Mouse (Mus musculus): ENCODE measurements around the gene Foxp1. TPM values are rescaled to one million over a fixed set of nuclear protein-coding genes. Genes with fewer than 3 reads are reported as not detected.

Foxp1 gene
- polyA plus RNA-seq, 1 experiment = 76.1 TPM

GRCm38 (mm10) chr6:99342416-99342815, 180.1 kb downstream of the Foxp1 start:
- Histone ChIP-seq H3K27me3 (replicated peaks) (no peaks in the 10 kb centered on the region), H3K36me3 (replicated peaks; ENCODE audit: low read length) (peaks cover 16% of the 10 kb centered on the region), H3K9me3 (peaks cover 5% of the 10 kb centered on the region; the same call in 1 of the 2 replicates), H3K4me3 (replicated peaks) (no peak overlapping the region), H3K4me1 (peaks cover 33% of the 10 kb centered on the region)
- TF ChIP-seq FLI1 (IDR thresholded peaks at IDR 0.05; ENCODE audit: low read length) (no peak), GATA1 (IDR thresholded peaks at IDR 0.05; ENCODE audit: borderline replicate concordance, low read length) (no peak)

GRCm38 (mm10) chr6:99340902-99341301, 181.6 kb downstream of the Foxp1 start:
- Histone ChIP-seq H3K4me1 (peaks cover 39% of the 10 kb centered on the region), H3K36me3 (replicated peaks; ENCODE audit: low read length) (peaks cover 14% of the 10 kb centered on the region), H3K4me3 (replicated peaks) (no peak overlapping the region), H3K9me3 (peaks cover 5% of the 10 kb centered on the region; the same call in 1 of the 2 replicates), H3K27me3 (replicated peaks) (no peaks in the 10 kb centered on the region)
- no peak for TF ChIP-seq FLI1 (IDR thresholded peaks at IDR 0.05; ENCODE audit: low read length)
- TF ChIP-seq GATA1 (IDR thresholded peaks at IDR 0.05; ENCODE audit: borderline replicate concordance, low read length) = no peak

GRCm38 (mm10) chr6:99339986-99340721, 182.4 kb downstream of the Foxp1 start:
- TF ChIP-seq FLI1 (IDR thresholded peaks at IDR 0.05; ENCODE audit: low read length) = no peak
- no peak for TF ChIP-seq GATA1 (IDR thresholded peaks at IDR 0.05; ENCODE audit: borderline replicate concordance, low read length)

GRCm38 (mm10) chr6:99339343-99339620, 183.2 kb downstream of the Foxp1 start:
- H3K4me3 ChIP-seq (replicated peaks) = peak overlapping the region; percentile 83

More at GRCm38 (mm10) chr6:99339986-99340721, 182.4 kb downstream of the Foxp1 start:
- Histone ChIP-seq H3K27me3 (replicated peaks) (no peaks in the 10 kb centered on the region), H3K36me3 (replicated peaks; ENCODE audit: low read length) (peaks cover 9% of the 10 kb centered on the region), H3K4me1 (peaks cover 39% of the 10 kb centered on the region), H3K9me3 (no peaks in the 10 kb centered on the region), H3K4me3 (replicated peaks) (peak overlapping the region; percentile 59)

GRCm38 (mm10) chr6:99338593-99339342, 183.8 kb downstream of the Foxp1 start:
- Histone ChIP-seq H3K4me1 (peaks cover 38% of the 10 kb centered on the region), H3K9me3 (no peaks in the 10 kb centered on the region), H3K4me3 (replicated peaks) (peak overlapping the region; percentile 83), H3K27me3 (replicated peaks) (no peaks in the 10 kb centered on the region), H3K36me3 (replicated peaks; ENCODE audit: low read length) (peaks cover 3% of the 10 kb centered on the region)
- no peak for TF ChIP-seq FLI1 (IDR thresholded peaks at IDR 0.05; ENCODE audit: low read length)
- no peak for TF ChIP-seq GATA1 (IDR thresholded peaks at IDR 0.05; ENCODE audit: borderline replicate concordance, low read length)

More at GRCm38 (mm10) chr6:99339343-99339620, 183.2 kb downstream of the Foxp1 start:
- Histone ChIP-seq H3K36me3 (replicated peaks; ENCODE audit: low read length) (peaks cover 6% of the 10 kb centered on the region), H3K9me3 (no peaks in the 10 kb centered on the region), H3K4me1 (peaks cover 39% of the 10 kb centered on the region), H3K27me3 (replicated peaks) (no peaks in the 10 kb centered on the region)
- TF ChIP-seq GATA1 (IDR thresholded peaks at IDR 0.05; ENCODE audit: borderline replicate concordance, low read length) (no peak), FLI1 (IDR thresholded peaks at IDR 0.05; ENCODE audit: low read length) (no peak)

GRCm38 (mm10) chr6:99338174-99338573, 184.3 kb downstream of the Foxp1 start:
- Histone ChIP-seq H3K4me3 (replicated peaks) (peak overlapping the region; percentile 83), H3K4me1 (peaks cover 35% of the 10 kb centered on the region), H3K9me3 (no peaks in the 10 kb centered on the region), H3K36me3 (replicated peaks; ENCODE audit: low read length) (no peaks in the 10 kb centered on the region), H3K27me3 (replicated peaks) (no peaks in the 10 kb centered on the region)
- no peak for TF ChIP-seq FLI1 (IDR thresholded peaks at IDR 0.05; ENCODE audit: low read length)
- no peak for TF ChIP-seq GATA1 (IDR thresholded peaks at IDR 0.05; ENCODE audit: borderline replicate concordance, low read length)

GRCm38 (mm10) chr6:99337575-99337974, 184.9 kb downstream of the Foxp1 start:
- Histone ChIP-seq H3K4me3 (replicated peaks) (peak overlapping the region; percentile 83), H3K36me3 (replicated peaks; ENCODE audit: low read length) (no peaks in the 10 kb centered on the region), H3K4me1 (peaks cover 35% of the 10 kb centered on the region), H3K9me3 (no peaks in the 10 kb centered on the region), H3K27me3 (replicated peaks) (no peaks in the 10 kb centered on the region)
- TF ChIP-seq FLI1 (IDR thresholded peaks at IDR 0.05; ENCODE audit: low read length) (no peak), GATA1 (IDR thresholded peaks at IDR 0.05; ENCODE audit: borderline replicate concordance, low read length) (no peak)

GRCm38 (mm10) chr6:99336191-99336590, 186.3 kb downstream of the Foxp1 start:
- no peaks in the 10 kb centered on the region for H3K27me3 ChIP-seq (replicated peaks)
- TF ChIP-seq GATA1 (IDR thresholded peaks at IDR 0.05; ENCODE audit: borderline replicate concordance, low read length) (no peak), FLI1 (IDR thresholded peaks at IDR 0.05; ENCODE audit: low read length) (no peak)
- no peaks in the 10 kb centered on the region for H3K36me3 ChIP-seq (replicated peaks; ENCODE audit: low read length)
- H3K4me3 ChIP-seq (replicated peaks) = no peak overlapping the region
- H3K9me3 ChIP-seq = no peaks in the 10 kb centered on the region
- H3K4me1 ChIP-seq = peaks cover 38% of the 10 kb centered on the region

GRCm38 (mm10) chr6:99335174-99335830, 187.2 kb downstream of the Foxp1 start:
- Histone ChIP-seq H3K9me3 (no peaks in the 10 kb centered on the region), H3K4me3 (replicated peaks) (no peak overlapping the region), H3K4me1 (peaks cover 42% of the 10 kb centered on the region), H3K36me3 (replicated peaks; ENCODE audit: low read length) (no peaks in the 10 kb centered on the region), H3K27me3 (replicated peaks) (no peaks in the 10 kb centered on the region)
- no peak for TF ChIP-seq GATA1 (IDR thresholded peaks at IDR 0.05; ENCODE audit: borderline replicate concordance, low read length)
- TF ChIP-seq FLI1 (IDR thresholded peaks at IDR 0.05; ENCODE audit: low read length) = no peak
